Mouse (Mus musculus) kidney, embryonic 14.5 days (tissue): ENCODE data around the gene Kcnh2. TPM values are rescaled to one million over a fixed set of nuclear protein-coding genes. Genes with fewer than 3 reads are reported as not detected.

Experiments used
- ATAC-seq: fragments of 200-750 bp; cut with Nextera tagmentation; 2 replicates; pipeline ENCODE4 v1.8.0; 2017; ENCODE audit warnings: moderate number of reproducible peaks, mild to moderate bottlenecking, moderate TSS enrichment, moderate library complexity; ENCODE audit not compliant: low FRiP score, low TSS enrichment
- H3K27ac ChIP-seq: fragments of 300-500 bp; sonication (generic); 2 replicates; pipeline ENCODE4 v1.5.1; 2014; ENCODE audit warnings: low read depth, mild to moderate bottlenecking, low read length, moderate library complexity, mixed read lengths
- H3K27me3 ChIP-seq: fragments of 300-500 bp; sonication (generic); 2 replicates; pipeline ENCODE4 v1.6.1; 2014; ENCODE audit warnings: mild to moderate bottlenecking, low read length; ENCODE audit not compliant: control insufficient read depth, insufficient read depth
- H3K36me3 ChIP-seq: fragments of 300-500 bp; sonication (generic); 2 replicates; pipeline ENCODE4 v1.6.1; 2014; ENCODE audit warnings: low read length, mixed read lengths; ENCODE audit not compliant: control insufficient read depth, insufficient read depth
- H3K4me1 ChIP-seq: fragments of 300-500 bp; sonication (generic); 2 replicates; pipeline ENCODE4 v1.6.1; 2014; ENCODE audit warnings: low read length, mixed read lengths; ENCODE audit not compliant: control insufficient read depth, insufficient read depth
- H3K4me2 ChIP-seq: fragments of 300-500 bp; sonication (generic); replicated peaks from 2 replicates; pipeline ENCODE4 v1.6.1; 2014; ENCODE audit warnings: low read depth, mild to moderate bottlenecking, low read length
- H3K4me3 ChIP-seq: fragments of 300-500 bp; sonication (generic); 2 replicates; pipeline ENCODE4 v1.5.1; 2014; ENCODE audit warnings: mild to moderate bottlenecking, low read length
- H3K9ac ChIP-seq: fragments of 300-500 bp; sonication (generic); 2 replicates; pipeline ENCODE4 v1.6.1; 2014; ENCODE audit warnings: low read depth, mild to moderate bottlenecking, low read length, moderate library complexity
- H3K9me3 ChIP-seq: fragments of 300-500 bp; sonication (generic); 2 replicates; pipeline ENCODE4 v1.6.1; 2016; ENCODE audit warnings: low read length; ENCODE audit not compliant: control insufficient read depth
- WGBS: fragments of 180-500 bp; shearing (Covaris S2); extraction: QIAGEN DNeasy Blood & Tissue Kit; methylation state at CpG from one replicate; pipeline ENCODE4 v1.1.7; 2014; 5-methylcytosine and 5-hydroxymethylcytosine counted together
- polyA plus RNA-seq: library from polyadenylated mRNA; unstranded; fragments of >200 nt; fragmentation: Nextera tagmentation; extraction: Ambion mirVana; gene quantifications from 2 replicates; pipeline ENCODE4 v1.2.1, GENCODE M21; 2014

The Kcnh2 gene
- polyA plus RNA-seq, 1 experiment from 2014 or later = 5.7 TPM

DNA sequence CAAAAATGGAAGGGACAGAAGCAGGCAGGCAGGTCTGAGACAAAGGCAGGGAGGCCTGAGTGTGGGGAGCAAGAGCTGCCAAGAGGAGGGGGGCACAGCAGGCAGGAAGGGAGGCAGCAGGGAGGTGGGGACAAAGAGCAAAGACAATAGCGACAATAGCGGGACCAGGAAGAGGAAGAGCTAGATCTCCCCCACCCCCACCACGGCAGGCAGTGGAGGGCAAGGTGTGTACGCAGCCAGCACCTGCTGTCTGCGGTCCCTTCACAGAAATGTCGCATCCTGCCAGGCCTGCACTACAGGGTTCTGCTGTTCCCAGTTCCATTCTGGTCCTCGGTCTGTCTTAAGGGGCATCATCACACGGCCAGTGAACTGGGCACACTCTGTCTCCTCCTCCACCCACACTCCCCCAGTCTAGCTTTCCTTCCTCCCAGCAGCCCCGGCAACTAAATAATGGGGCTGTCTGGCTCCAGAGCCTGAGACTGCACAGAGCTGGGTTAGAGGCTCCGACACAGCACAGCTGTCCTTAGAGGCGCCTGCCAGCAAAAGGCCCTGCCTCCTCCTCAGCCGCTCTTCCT is 6.8 kb downstream of the Kcnh2 start:
- 11% methylated on average over 12 of the region's 12 CpGs for WGBS
- Histone ChIP-seq H3K9ac (peak overlapping the region; percentile 8; the same call in 1 of the 2 replicates), H3K4me2 (peak overlapping the region; percentile 36), H3K4me1 (peaks cover 46% of the 10 kb centered on the region), H3K4me3 (no peak overlapping the region), H3K27me3 (peaks cover 3% of the 10 kb centered on the region; the same call in 1 of the 2 replicates), H3K36me3 (no peaks in the 10 kb centered on the region), H3K9me3 (no peaks in the 10 kb centered on the region), H3K27ac (peak overlapping the region; percentile 76)
- peak; percentile 81 for ATAC-seq

GRCm38 (mm10) chr5:24343977-24344436 is 7.4 kb downstream of the Kcnh2 start:
- no peaks in the 10 kb centered on the region for H3K36me3 ChIP-seq
- WGBS = 8% methylated on average over 2 of the region's 2 CpGs
- peak overlapping the region; percentile 8; the same call in 1 of the 2 replicates for H3K9ac ChIP-seq
- H3K4me1 ChIP-seq = peaks cover 41% of the 10 kb centered on the region
- peak overlapping the region; percentile 36 for H3K4me2 ChIP-seq
- no peak overlapping the region for H3K4me3 ChIP-seq
- H3K27me3 ChIP-seq = no peaks in the 10 kb centered on the region; the same call in 1 of the 2 replicates
- peak; percentile 26; the same call in 1 of the 2 replicates for ATAC-seq
- peak overlapping the region; percentile 76 for H3K27ac ChIP-seq
- no peaks in the 10 kb centered on the region for H3K9me3 ChIP-seq

GRCm38 (mm10) chr5:24343379-24343778 is 8.0 kb downstream of the Kcnh2 start:
- Histone ChIP-seq H3K36me3 (no peaks in the 10 kb centered on the region), H3K4me3 (no peak overlapping the region), H3K27ac (no peak overlapping the region; the same call in 1 of the 2 replicates), H3K4me2 (no peak overlapping the region), H3K4me1 (peaks cover 39% of the 10 kb centered on the region), H3K27me3 (no peaks in the 10 kb centered on the region), H3K9me3 (no peaks in the 10 kb centered on the region), H3K9ac (0 out of 2 replicates have a peak overlapping the region, but pooled peaks have one; percentile 18)
- ATAC-seq = no peak

DNA sequence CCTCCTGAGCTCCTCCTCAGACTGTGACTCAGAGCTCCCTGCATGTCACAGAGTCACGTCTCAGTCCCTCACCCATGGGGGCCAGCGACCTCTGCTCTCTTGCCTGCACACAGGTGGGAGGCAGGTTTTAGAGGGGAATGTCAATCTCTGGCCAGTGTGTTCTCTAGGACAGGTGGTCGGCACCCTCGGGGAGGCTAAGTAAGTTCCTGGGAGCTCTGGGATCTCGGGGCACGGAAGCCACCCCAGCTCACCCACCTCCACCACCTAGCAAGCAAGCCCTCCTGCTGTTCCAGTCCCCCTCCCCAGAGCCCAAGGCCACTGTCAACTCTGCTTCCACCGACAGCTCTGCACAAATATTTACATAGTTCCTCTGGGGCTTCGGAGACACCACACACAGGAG is 8.4 kb downstream of the Kcnh2 start:
- H3K9ac ChIP-seq = no peak overlapping the region
- H3K9me3 ChIP-seq = no peaks in the 10 kb centered on the region
- WGBS = 53% methylated on average over 8 of the region's 8 CpGs
- H3K27ac ChIP-seq = no peak overlapping the region
- H3K4me1 ChIP-seq = peaks cover 37% of the 10 kb centered on the region
- no peak overlapping the region for H3K4me3 ChIP-seq
- no peak overlapping the region for H3K4me2 ChIP-seq
- ATAC-seq = no peak
- no peaks in the 10 kb centered on the region for H3K27me3 ChIP-seq
- no peaks in the 10 kb centered on the region for H3K36me3 ChIP-seq

DNA sequence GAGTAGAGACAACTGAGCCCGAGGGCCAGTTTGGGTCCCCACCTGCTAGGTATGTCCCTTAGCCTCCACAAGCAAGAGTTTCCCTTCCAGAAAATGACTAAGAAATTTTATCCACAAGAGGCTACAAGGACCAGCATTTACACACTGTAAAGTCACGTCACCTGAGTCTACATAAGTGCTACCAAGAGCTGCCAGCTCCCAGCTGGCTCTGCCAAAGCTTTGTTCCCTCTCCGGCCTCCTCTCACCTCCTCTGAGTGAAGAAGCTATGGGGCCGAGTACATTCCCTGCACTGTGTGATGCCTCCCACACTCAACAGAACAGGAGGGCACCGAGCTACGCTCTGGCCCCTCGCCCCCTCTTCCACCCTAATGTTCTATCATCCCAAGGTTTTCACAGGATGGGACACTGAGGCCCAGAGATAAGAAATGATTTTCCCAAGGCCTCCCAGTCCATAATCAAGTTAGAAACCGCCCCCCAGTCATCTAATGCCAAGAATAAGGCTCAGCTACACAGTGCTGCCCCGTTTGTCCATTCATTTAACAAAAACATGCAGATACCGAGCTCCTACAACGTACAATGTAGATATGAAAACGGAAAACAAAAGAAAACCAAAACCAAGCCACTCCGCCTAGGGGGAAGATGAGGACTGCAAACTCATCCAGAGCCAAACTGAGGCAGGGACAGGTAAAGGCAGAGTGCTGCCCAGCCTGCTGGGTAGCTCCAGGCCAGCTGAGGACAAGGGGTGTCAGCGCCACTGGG is 9.0 kb downstream of the Kcnh2 start:
- H3K27ac ChIP-seq = no peak overlapping the region
- H3K4me3 ChIP-seq = no peak overlapping the region
- H3K9me3 ChIP-seq = no peaks in the 10 kb centered on the region
- H3K9ac ChIP-seq = no peak overlapping the region
- no peak for ATAC-seq
- no peak overlapping the region for H3K4me2 ChIP-seq
- no peaks in the 10 kb centered on the region for H3K27me3 ChIP-seq
- peaks cover 37% of the 10 kb centered on the region for H3K4me1 ChIP-seq
- WGBS = 77% methylated on average over 14 of the region's 14 CpGs
- H3K36me3 ChIP-seq = no peaks in the 10 kb centered on the region

GRCm38 (mm10) chr5:24337821-24338220 is 13.6 kb downstream of the Kcnh2 start:
- Histone ChIP-seq H3K4me1 (peaks cover 23% of the 10 kb centered on the region), H3K36me3 (no peaks in the 10 kb centered on the region), H3K27me3 (no peaks in the 10 kb centered on the region), H3K9ac (no peak overlapping the region), H3K27ac (no peak overlapping the region), H3K4me2 (no peak overlapping the region), H3K4me3 (no peak overlapping the region), H3K9me3 (no peaks in the 10 kb centered on the region)
- 29% methylated on average over 2 of the region's 2 CpGs for WGBS
- no peak for ATAC-seq

GRCm38 (mm10) chr5:24337366-24337765 is 14.0 kb downstream of the Kcnh2 start:
- Histone ChIP-seq H3K36me3 (peaks cover 2% of the 10 kb centered on the region; the same call in 1 of the 2 replicates), H3K9me3 (no peaks in the 10 kb centered on the region), H3K4me2 (no peak overlapping the region), H3K27me3 (no peaks in the 10 kb centered on the region), H3K4me1 (peaks cover 22% of the 10 kb centered on the region), H3K9ac (no peak overlapping the region), H3K27ac (no peak overlapping the region), H3K4me3 (no peak overlapping the region)
- 28% methylated on average over 9 of the region's 9 CpGs for WGBS
- 0 out of 2 replicates have a peak, but pooled peaks have one; percentile 13 for ATAC-seq

GRCm38 (mm10) chr5:24335888-24336511 is 15.4 kb downstream of the Kcnh2 start:
- Histone ChIP-seq H3K4me1 (peaks cover 22% of the 10 kb centered on the region), H3K27ac (no peak overlapping the region)
- WGBS = 13% methylated on average over 3 of the region's 3 CpGs

More at GRCm38 (mm10) chr5:24335888-24336511, 15.4 kb downstream of the Kcnh2 start:
- Histone ChIP-seq H3K9ac (no peak overlapping the region), H3K4me2 (no peak overlapping the region), H3K36me3 (peaks cover 5% of the 10 kb centered on the region; the same call in 1 of the 2 replicates), H3K4me3 (no peak overlapping the region), H3K27me3 (no peaks in the 10 kb centered on the region; the same call in 1 of the 2 replicates), H3K9me3 (no peaks in the 10 kb centered on the region)
- peak; percentile 84 for ATAC-seq
